In the genomic region with DNA sequence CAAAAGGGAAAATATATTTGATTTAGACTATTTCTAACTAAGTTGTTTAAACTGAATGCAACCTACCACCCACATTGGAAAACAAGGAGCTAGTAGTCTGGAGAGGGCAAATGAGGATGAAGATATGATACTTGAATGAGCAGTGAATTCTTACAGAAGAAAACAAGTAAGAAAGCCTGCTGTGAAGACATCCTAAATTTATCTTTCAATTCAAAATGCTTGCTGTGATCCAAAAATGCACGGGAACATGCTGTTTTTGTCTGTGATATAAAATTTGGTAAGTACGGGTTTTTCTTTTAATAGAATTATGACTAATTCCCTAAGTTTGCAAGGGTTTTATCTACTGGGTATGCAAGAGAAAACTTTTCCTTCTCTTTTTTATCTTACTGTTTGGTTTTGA, we compare ENCODE assay signal across 21 mouse cellular contexts.
DNase-seq lines count a peak whose midpoint lies in the region; TF ChIP-seq lines count a peak whose summit lies in the region.
"Had no signal": no experiment of that assay in that cellular context is flagged by ENCODE, and none has a peak within 500 bp of the region (broad histone marks: within the 10 kb centered on the region; RNA-seq: fewer than 3 reads in every experiment).

No protein-coding gene starts in this region.

- peak; percentile 23 for DNase-seq in left cerebral cortex, adult 11 months (ENCODE audit: low spot score)
- DNase-seq in left cerebral cortex, postnatal 4 days, result no peak
- peak; percentile 72 for DNase-seq in brain, adult 2 months (ENCODE audit: low read depth, low spot score)
- DNase-seq in left cerebral cortex, adult 2 months (ENCODE audit: extremely low spot score in 1 of 2, low spot score in 2 of 2), result no peak
- peak; percentile 76 for DNase-seq in telencephalon, adult 2 months (ENCODE audit: low read depth, low spot score)
- no peak for DNase-seq in thymus, postnatal 36 days
- DNase-seq: adrenal gland, adult 2 months; adrenal gland, postnatal 36 days; cerebellum, adult 11 months; cerebellum, adult 8-10 months; cerebellum, postnatal 14 days; embryo, embryonic 11 days; gastrocnemius, adult 2 months; gastrocnemius, postnatal 25 days; heart, adult 11 months; heart, postnatal 36 days had no signal

- intact Hi-C loops in left cerebral cortex, postnatal 4 days (cut with DNase I), result no loop called here
- intact Hi-C loops in left cerebral cortex, adult 2 months (cut with DNase I), result no loop called here

- TF ChIP-seq CTCF in left cerebral cortex, adult 2 months (IDR thresholded peaks at IDR 0.05), result no peak

- no peak overlapping the region for H3K4me3 ChIP-seq in left cerebral cortex, adult 2 months
- H3K4me3 ChIP-seq: embryonic facial prominence, embryonic 15.5 days; erythroblast, embryonic 14.5 days; forebrain, embryonic 10.5 days; gastrocnemius, adult 2 months; heart, embryonic 13.5 days; hindbrain, embryonic 15.5 days had no signal

- H3K27ac ChIP-seq in left cerebral cortex, adult 2 months, result peak overlapping the region; percentile 48; the same call in 1 of the 2 replicates
- H3K27ac ChIP-seq: embryonic facial prominence, embryonic 15.5 days; forebrain, embryonic 10.5 days; gastrocnemius, adult 2 months; heart, embryonic 13.5 days; hindbrain, embryonic 15.5 days had no signal

Comparison
In these comparisons a context has a peak if more than half of its experiments do, and no peak if none do; other contexts are left out.
1. DNase-seq: peak in left cerebral cortex, adult 11 months (single experiment), brain, adult 2 months (single experiment) and telencephalon, adult 2 months (single experiment); none in left cerebral cortex, postnatal 4 days (single experiment), left cerebral cortex, adult 2 months (0 of 2) and thymus, postnatal 36 days (0 of 2).